Mouse (Mus musculus): Measurements from ENCODE around the gene Ttyh2. TPM values are rescaled to one million over a fixed set of nuclear protein-coding genes. Genes with fewer than 3 reads are reported as not detected.
"Not testable (repeated sequence)": the region's sequence is repeated elsewhere in the genome, so short reads cannot be mapped to it uniquely, and the experiment has no call there.

Gene Ttyh2
- total RNA-seq, 2 experiments from 2014 or later: 4.0 to 5.9 TPM

DNA sequence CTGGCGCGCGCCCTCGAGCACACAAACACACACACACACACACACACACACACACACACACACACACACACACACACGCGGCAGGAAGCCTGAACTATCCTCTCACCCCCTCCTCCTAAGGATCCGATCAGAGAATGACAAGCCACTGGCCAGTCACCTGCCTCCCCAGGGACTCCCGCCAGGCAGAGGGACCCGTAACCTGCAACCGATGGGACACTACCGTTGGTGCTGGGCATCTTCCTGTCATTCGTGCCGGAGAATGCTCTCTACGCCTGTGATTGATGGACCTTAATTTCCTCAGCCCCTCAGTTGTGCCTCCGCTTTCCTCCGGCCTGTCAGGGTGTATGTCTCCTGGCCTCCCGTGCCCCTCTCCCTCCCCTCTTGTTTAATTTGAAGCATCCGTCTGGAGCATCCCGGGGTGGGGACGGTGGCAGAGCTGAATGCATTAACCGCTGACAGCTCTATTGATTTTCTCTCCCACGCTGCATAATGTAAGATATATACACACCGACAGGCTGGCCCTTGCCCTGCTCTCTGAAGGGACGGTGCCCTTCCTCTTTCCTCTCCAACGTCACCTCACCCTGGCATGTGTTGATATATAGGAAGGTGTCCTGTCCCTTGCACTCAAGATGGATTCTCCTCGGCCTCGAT, 18.1 kb upstream of the Ttyh2 start:
- no peak for ATAC-seq (replicated peaks; ENCODE audit: poor library complexity)

DNA sequence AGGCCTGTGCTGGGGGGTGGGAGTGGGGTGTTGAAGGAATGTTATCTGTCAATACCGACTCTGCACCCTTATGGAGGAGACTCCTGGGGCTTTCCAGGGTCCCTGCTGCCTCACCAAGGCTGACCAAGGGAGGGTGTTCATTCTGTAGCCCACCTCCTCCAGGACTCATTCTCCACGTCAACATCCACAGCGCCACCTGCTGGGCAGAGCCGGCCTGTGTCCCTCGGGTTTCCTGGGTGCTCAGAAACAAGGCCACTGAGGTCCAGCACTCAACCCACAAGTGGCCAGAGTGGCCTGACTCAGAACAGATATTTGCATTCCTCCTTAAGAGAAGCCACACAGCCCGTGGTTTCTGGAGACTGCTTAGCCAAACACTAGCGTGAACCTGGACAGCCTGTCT, 17.5 kb upstream of the Ttyh2 start:
- ATAC-seq (replicated peaks; ENCODE audit: poor library complexity): peak; percentile 26; the same call in 1 of the 2 replicates

DNA sequence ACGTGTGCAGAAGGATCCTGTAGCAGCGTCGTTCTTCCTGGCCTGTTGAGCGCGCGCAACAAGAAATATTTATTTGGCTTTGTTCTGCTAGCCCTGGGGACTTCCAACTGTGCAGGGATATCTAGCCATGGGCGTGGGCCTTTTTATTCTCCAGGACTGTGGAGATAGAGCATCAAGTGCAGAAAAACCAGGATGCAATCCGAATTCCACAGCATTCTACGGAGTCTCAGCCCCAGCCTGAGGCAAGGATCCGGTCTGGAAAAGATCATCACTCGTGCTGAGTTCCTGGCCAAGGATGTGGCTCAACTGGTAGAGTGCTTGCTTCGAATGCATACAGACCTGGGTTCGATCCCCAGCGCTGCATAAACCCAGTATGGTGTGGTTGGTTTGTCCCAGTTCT, 13.1 kb upstream of the Ttyh2 start:
- ATAC-seq (replicated peaks; ENCODE audit: poor library complexity): no peak

DNA sequence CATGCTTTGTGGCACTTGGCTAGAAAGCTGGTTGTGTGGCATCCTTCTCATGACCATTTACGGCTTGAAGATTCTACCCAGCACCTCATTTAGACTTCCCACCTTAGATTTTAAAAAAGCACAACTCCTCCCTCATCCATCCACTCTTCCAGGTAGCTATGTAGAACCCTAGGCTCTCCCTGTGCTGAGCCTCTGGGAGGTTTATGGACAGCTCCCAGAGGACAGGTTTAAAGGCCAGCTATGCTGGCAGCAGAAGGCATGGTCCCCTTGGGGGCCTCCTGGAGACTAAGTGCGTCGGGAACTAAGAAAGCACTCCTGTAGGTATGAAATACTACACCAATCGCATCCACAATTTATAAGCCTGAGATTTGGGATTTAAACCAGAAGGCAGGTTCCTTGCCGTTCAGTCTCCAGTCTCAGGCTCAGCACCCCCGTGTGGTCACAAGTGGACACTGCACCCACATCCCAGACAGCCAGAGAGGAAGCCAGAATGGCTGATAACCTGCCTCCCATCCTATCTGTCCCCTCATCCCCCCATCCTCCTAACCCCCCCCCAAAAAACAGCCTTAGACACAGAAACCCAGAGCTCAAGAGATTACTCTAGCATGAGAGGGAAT, 12.4 kb upstream of the Ttyh2 start:
- peak; percentile 91 for ATAC-seq (replicated peaks; ENCODE audit: poor library complexity)

GRCm38 (mm10) chr11:114664164-114664563, 11.1 kb upstream of the Ttyh2 start:
- ATAC-seq (replicated peaks; ENCODE audit: poor library complexity): no peak

DNA sequence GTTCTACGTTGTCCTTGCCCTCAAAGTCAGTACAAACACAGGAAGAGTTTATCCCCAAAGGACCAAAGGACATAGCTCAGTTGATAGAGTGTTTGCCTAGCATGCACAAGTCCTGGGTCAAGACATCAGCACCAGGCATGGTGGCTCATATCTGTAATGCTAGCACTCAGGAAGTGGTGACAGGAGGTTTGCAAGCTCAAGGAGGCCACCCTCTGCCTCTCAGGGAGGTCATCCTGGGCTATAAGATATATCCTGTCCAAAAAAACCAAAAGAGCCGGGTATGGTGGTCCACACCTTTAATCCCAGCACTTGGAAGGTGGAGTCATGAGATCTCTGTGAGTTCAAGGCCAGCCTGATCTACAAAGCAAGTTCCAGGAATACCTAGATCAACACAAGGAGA, 9.8 kb upstream of the Ttyh2 start:
- ATAC-seq (replicated peaks; ENCODE audit: poor library complexity): no peak

DNA sequence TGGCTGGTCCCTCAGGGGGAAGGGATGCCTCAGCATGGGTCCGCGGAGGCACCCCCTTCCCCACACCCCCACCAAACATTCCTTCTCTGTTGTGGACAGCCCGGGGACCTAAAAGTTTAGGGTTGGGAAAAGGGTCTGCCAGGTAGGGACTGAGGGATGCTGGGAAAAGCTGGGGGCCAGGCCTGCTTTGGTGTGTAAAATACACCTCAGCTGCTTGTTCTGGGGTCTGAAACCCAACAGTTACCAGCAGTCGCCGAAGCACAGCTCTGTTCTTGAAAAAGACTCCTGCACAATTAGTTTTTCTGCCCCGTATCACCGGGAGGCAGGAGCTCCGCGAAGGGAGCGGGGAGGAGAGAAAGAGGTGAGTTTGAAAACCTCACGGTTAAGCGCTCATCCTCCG, 8.4 kb upstream of the Ttyh2 start:
- no peak for ATAC-seq (replicated peaks; ENCODE audit: poor library complexity)

- ATAC-seq (replicated peaks; ENCODE audit: poor library complexity): no peak
Measured at GRCm38 (mm10) chr11:114667236-114667931, 7.8 kb upstream of the Ttyh2 start.

DNA sequence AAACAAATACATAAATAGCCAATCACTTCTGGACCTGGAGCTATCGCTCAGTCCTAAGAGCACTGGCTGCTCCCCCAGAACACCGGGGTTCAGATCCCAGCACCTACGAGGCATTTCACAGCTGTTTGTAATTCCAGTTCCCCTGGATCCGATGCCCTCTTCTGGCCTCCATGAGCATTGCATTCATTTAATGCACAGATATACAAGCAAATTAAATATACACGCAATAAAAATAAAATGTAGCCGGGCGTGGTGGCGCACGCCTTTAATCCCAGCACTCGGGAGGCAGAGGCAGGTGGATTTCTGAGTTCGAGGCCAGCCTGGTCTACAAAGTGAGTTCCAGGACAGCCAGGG, 7.3 kb upstream of the Ttyh2 start:
- peak; percentile 38 for ATAC-seq (replicated peaks; ENCODE audit: poor library complexity)

DNA sequence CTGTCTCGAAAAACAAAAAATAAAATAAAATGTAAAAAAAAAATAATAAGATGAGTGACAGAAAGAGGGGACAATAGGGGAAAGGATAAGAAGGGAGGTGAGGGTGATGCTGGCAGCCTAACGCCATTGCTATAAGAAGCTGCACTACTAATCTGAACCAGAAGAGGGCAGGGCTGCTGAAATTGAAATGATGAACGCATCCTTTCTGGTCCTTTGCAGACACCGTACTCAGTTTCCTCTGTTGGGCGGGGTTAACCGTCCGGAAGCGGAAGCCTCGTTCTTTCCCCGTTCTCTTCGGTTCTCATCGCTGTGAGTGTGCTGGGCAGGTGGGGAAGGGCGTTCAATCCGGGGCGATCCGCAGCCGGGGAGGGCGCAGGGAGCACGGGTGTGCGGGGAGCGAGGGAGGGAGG, 6.9 kb upstream of the Ttyh2 start, which contains the start of gene Rpl38:
Gene Rpl38, plus strand, starts transcription at position 224 of the 410 bp plus-strand sequence.
- peak; percentile 78 for ATAC-seq (replicated peaks; ENCODE audit: poor library complexity)

GRCm38 (mm10) chr11:114668741-114669623, 6.2 kb upstream of the Ttyh2 start:
- ATAC-seq (replicated peaks; ENCODE audit: poor library complexity): peak; percentile 61

- ATAC-seq (replicated peaks; ENCODE audit: poor library complexity): no peak
Measured at GRCm38 (mm10) chr11:114669651-114670168, 5.5 kb upstream of the Ttyh2 start.

DNA sequence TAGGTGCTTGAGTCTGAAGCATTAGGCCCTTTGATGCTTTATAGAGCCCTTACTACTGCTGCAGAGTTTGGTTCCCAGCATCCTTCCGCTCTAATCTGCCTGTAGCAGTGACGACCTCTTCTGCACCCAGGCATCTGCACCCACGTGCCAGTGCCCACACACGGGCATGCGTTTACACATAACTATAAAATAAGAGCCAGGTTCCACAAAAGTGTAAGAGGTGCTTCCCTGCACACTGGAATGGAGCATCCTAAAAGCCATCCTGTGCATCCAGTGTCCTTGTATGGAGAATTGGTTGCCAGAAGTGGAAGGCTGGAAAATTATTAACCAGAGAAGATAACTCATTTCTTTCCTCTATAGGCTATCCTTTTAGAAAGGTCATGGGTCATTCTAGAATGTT, 4.1 kb upstream of the Ttyh2 start:
- no peak for ATAC-seq (replicated peaks; ENCODE audit: poor library complexity)

DNA sequence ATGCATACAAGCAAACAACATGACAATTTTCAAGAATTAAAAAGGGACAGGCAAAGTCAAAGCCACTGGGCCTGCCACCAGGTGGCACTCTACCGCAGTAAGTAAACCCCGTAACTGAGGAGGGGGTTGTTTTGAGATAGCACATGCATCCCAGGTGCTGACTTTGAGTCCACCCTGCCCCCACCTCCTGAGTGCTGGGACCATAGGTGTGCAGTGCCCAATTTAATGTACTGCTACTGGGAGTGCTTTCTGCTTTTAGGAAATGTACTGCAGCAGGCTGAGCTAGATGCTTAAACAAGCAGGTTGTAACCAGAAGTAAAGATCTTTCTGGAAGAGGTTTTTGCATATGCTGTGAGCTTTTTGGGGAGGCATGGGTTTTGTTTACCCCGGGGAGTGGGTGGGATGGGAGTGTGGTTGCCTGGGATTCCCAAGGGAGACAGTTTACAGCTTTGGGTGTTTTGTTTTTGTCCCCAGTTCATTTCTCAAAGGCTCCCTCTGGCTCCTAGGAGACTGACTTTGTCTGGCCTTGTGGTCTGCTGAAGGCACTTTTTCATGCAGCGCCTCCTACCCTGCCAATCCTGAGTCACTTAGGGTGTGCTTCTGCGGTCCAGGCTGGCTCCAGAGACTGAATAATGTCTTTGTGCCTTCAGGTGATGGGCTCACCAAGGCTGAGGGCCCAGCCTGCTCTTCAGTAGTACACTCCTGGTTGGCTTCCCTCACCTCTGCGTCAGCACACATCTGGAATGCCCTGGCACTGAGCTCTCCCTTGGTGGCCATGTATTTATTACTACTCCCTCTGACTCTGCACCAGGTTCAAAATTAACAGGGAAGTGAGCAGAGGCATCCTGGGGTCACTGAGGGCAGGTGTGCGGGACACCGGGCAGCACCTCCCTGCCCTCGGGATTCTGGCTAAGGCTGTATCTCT, 2.2 kb upstream of the Ttyh2 start:
- no peak for ATAC-seq (replicated peaks; ENCODE audit: poor library complexity)

DNA sequence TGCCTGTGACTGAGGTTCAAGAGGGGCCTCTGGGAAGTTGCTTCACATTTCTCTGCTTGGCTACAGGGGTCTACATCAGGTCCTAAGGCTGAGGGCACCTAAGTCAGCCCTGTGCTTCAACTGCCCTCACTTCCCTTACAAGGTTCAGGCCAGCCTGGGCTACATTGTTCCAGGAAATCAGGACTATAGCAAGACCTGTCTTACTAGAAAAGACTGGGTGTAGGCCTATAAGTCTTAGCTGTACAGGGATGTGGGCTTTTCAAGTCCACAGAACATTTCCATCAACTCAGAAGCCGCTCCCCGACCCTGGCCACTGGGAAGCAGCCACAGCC, 1.5 kb upstream of the Ttyh2 start:
- ATAC-seq (replicated peaks; ENCODE audit: poor library complexity): no peak

DNA sequence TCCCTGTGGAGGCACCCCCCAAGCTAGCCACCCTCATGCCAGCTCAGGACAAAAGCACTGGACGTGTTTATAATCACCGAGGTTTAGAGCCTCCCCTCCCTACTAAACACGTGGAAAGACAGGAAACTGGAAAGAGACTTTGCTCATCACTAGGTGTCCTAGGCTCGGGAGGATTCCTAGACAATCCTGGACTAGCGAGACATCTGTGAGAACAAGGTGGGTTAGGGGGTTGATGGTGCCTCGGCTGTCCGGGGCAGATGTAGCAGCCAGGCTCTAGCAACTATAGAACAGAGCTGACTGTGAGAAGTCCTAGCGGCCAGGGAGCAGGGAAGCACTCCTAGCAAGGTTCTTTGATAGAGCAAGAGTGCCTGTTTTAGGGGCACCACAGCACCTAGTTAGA, 1.1 kb upstream of the Ttyh2 start:
- ATAC-seq (replicated peaks; ENCODE audit: poor library complexity): no peak

GRCm38 (mm10) chr11:114674796-114675195, 435 bp upstream of the Ttyh2 start:
- ATAC-seq (replicated peaks; ENCODE audit: poor library complexity): not testable (repeated sequence)

- peak; percentile 11; the same call in 1 of the 2 replicates for ATAC-seq (replicated peaks; ENCODE audit: poor library complexity)
Measured at GRCm38 (mm10) chr11:114675826-114676401, 683 bp downstream of the Ttyh2 start.

- peak; percentile 5; the same call in 1 of the 2 replicates for ATAC-seq (replicated peaks; ENCODE audit: poor library complexity)
Measured at GRCm38 (mm10) chr11:114676431-114676830, 1.2 kb downstream of the Ttyh2 start.
